Mouse (Mus musculus) ovary, postnatal 10 days (tissue): ENCODE measurements at regions not wholly inside any gene's neighbourhood (a gene's known extent, or its start where the extent isn't known, plus 50 kb on each side); places are given as distances from the start of the nearest gene placed in this dataset.

ENCODE experiments used
- DNase-seq: peaks from one replicate; pipeline ENCODE4 v3.0.0; 2022; ENCODE audit warnings: low spot score

DNA sequence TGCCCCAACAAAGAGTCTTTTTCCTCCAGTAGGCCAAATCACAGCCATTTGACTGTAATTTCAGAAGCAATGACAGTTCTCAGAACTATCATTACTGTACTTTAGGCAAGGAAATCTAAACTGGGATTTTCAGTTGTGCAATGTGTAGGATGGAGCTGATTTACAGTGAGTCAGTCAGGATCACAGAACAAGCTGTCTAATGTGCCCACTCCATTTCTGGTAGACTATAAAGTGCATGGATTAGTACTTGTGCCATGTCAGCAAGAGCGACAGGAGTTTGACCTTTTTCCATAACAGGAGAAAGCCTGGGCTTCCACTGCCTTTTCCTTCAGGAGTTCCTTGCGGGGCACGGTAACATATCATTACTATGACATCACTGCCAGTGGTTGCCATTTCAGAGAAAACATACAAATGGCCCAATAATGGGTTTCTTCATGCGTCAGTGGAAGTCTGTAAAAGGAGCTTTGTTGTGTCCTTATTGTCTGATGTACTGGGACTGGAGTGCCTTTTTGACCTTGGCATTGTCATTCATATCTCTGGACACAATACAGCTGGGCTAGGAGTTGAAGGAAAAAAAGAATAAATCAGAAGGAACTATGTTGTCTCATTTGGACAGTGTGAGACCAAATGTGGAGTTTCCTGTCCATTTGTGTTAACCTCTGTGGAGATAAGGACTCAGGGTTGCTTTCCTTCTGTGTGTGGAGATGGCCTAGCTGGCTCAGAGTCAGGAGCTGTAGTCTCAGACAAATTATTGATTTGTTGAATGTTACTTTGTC lies 271.5 kb upstream of the BC052040 start:
- DNase-seq: no peak

DNA sequence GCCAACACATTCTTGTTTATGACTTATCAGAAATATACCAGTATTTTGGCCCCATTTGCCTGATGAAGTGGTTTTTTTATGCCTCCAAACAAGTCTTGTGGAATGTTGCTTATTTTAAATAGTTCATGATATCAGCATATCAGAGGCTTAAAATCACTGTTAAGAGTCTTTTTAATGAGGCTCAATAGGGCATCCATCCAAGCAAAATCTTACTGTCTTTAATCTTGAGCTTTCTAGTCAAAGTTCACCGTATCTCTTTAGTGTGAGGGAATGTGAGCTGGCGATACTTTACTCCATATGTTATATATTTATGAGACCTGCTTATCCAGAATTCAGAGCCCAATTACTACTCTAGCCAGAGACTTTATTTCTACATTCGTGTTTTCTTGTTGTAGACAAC lies 263.0 kb upstream of the BC052040 start:
- DNase-seq: no peak

DNA sequence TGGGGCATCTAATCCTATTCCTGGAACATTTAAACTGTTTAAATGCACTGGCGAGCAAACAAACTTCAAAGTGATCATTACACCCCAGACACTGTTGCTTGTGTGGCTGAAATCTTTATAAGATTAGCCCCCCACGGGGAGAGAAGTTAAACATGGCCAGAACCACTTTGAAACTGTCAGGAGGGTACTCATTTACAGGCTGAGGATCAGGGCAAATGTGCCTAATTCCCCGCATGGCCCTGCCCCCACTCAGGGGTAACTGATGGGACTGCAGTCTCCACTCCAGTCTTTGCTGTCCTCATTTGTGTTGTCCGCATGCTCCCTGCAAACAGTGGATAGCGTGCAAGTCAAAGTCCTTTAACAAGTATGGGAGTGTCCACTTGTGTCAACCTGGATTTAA lies 258.9 kb upstream of the BC052040 start:
- no peak for DNase-seq

DNA sequence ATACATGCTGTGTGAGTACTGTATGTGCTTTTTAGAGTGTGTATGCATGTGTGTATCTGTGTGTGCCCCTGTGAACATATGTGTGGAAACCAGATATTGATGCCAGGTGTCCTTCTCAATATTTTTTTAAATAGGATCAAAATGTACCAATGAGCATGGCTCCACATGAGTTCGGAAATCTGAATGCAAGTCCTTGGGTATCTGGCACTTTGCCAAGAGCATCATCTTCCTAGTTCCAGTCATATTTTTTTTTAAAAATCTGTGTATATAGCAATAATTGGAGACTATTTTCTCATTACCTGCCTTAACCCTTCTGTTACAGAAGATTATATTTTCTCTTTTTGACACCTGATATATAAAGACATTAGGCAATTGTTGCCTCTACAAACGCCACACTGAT lies 255.0 kb upstream of the BC052040 start:
- no peak for DNase-seq

DNA sequence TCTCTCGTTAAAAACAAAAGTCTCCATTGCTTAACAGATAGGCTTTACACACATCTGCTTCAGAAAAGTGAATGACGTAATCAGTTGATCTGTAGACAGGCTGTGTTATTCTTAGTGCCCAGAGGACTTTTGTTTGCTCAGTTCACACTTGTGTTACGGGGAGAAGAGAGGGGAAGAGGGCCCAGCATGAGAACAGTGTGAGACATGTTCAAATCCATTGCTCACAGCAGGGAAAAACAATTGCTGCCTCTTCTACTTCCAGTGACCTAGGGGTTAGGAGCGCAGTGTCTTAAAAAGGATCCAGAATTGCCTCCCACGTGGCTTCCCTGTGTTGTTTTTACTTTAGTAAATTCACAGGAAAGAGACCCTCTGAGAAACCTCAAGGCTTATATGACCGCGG lies 243.3 kb upstream of the BC052040 start:
- DNase-seq: no peak

DNA sequence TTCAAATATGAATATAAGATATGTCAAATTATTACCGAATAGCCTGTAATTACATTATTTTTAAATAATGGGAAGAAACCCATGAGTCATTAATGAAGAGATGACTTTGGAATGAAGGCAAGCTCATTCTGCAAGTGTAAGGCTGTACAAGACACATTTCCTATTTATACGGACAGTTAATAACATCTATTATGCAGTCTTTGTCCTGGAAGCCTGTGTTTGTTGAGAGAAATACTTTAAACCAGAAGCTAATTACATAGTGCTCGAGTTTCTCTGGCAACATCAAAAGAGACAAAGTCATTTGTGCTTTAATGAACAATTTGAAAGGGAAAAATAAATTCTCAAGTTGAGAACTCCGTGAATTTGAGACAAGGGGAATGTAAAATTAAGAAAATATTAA lies 242.5 kb upstream of the BC052040 start:
- no peak for DNase-seq

DNA sequence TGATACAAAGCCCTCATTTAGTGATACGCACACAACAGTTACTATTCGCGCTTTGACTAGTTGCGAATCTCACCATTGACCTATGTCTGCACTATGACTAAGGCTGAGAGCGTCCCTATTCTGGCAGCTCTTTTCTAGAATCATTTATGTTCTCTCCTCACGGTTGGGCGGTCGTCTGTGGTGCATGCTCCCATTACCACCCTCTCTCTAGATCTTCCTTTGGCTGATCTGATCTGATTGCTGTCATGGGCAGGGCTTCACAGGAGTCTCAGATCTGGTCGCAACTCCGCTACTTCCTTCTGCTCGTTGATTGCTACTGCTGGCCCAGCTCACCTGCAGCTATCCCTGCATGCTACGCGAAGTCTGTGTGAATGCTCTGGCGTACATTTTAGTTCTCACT lies 239.2 kb upstream of the BC052040 start:
- no peak for DNase-seq

DNA sequence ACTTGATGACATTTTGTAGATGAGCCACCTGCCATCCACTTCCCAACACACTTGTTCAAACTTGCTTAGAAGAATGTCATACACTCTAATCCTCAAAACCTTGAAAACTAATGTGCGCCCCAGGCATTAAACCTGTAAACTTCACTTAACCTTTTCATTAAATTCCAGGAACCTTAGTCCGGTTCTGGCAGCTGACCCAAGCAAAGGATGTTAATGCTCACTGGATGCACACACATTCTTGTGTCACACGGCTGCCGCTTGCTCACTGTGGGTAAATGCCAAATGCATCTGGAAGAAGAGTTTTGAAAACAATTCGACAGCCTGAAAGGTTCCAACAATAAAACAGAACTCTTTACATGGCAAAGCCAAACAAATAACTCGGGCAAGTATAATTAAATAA lies 235.0 kb upstream of the BC052040 start:
- no peak for DNase-seq

DNA sequence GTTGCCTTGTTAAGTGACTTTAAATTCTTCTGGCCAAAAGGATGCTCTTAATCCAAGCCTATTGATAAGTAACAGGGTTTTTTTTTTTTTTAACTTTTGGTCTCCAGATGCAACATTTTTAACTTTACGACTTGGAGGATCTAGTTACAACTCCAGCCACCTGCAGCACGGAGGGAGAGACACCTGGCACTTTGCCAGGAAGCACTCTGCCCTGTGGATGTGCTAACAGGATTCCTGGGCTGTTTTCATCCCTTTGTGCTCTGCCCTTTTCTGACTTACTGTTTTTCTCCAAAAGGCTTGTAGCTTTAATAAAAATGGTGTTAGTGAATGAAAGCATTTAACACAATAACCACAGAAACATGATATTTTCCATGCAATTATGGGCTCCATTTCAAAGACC lies 233.3 kb upstream of the BC052040 start:
- DNase-seq: no peak

DNA sequence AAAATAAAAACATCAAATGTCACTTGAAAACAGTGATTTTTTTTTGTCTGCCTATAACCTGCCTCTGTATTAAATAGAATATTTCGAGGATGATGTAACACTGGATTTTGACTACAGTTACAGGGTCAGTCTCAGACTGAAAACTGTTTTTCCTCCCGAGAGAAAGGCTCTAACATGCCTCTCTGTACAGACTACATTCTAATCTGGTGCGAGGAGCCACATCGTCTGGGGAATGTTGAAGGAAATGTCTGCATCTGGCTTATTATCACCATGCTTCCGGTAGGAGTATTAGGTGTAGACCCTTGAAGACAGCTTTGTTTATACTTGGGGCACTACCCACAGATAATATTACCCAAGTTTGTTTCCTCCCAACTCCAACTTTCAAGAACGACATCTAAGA lies 210.4 kb upstream of the BC052040 start:
- DNase-seq: no peak

DNA sequence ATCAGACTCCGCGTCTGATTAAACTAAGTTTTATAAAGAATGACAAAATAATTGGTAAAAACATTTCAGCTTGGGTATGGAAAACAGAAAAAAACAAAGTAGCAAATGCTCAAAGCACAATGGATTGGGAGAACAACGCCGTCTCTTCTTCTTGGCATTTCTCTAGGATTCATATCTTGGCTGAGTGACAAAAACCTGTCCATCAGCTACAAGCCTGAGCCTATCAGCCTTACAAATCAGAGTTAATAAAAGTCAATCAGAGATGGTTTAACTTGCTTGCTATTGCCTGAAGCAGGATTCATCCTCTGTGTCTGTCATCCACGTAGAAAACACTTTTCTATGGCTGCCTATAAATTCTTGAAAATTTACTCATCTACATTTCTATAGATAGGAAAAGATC lies 206.2 kb upstream of the BC052040 start:
- no peak for DNase-seq

DNA sequence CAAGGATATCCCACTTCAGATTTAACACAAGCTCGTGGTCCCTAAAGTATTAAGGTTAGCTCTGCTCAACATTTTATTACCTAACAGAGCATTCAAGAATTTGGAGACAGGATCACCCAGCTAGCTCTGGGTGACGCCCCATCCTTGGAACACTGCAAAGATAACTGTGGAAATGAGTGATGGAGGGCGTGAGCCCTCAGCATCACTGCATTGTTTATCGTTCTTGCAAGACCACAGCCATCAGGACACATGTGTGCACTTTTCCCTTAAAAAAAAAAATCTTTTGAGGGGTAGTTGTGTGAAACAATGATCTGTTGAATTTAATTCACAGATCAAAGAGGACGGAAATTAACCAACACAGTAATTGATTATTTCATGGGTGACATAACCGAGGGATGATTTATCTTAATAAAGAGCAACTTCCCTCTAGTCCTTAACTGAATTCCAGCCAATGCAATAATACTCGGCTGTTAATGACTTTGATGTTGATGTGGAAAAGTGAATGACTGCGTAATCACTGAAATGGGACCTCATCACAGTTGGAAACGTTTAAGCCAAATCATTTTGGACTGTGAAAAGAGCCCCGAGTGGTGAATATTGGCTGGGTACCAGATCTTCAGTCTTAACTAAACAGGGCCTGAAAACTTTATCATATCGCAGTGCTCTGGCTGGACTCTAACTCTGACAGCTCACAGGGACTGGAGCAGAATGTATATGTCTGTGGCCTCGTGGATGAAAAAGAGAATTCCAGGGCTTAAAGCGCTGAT lies 196.9 kb upstream of the BC052040 start:
- no peak for DNase-seq

DNA sequence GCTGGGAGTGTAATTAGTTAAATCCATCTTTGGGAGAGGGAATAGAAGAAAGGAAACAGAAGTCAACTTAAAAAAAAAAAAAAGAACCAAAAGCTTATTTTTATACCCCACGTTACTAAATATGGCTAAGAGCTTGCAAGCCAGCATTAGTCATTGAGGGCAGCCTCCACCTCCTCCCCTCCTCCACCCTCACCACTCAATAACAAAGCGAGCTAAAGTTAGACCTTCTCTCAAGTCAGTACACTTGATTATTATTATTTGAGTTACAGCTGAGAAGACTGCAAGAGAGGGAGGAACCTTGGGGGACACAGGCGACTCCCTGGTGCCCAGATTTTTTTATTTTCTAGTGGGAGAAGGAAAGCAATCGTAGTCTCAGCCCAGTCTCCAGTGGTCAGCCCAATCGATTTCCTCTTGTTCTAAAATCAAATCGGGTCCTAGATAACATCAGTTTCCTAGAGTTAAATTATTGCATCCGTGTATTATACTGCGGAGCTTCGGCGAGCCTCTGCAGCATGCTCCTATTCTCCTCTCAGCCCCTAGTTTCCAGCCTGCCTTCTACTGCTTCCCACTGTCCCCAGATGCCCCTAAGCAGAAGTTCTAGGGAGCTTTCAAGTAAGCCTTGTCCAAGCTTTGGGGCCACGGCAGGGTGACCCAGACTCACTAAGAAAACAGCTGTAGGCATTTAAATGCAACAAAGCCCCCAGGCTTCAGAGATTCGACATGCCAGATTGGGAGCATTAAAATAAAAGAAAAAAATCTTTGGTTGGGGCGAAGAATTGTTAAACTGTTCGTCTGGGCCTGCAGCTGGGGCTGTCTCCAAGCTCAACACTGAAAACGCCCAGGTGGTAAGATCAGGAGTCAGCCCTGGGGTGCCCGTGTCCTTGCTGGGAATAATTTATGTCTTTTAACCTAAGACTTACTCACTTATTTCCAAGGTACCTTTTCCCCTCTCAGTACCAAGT lies 196.0 kb upstream of the BC052040 start:
- DNase-seq: no peak

DNA sequence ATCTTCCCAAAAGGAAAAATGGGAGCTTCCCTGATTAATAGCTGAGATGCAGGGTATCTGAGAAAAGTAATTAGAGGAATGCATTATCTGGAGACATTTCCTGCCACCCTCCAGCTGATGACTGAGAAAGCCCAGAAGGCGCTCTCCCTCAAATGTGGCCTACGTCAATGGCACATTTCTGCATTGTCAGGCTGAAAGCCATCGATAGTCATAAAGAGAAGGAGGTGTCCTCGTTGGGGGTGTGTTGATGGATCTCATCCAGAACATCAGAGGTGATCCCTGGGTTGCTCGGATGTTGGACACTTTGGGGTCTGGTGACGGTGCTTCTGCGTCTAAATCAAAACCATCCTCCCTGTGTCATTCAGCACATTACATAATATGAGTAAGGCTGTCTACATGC lies 189.9 kb upstream of the BC052040 start:
- DNase-seq: no peak

DNA sequence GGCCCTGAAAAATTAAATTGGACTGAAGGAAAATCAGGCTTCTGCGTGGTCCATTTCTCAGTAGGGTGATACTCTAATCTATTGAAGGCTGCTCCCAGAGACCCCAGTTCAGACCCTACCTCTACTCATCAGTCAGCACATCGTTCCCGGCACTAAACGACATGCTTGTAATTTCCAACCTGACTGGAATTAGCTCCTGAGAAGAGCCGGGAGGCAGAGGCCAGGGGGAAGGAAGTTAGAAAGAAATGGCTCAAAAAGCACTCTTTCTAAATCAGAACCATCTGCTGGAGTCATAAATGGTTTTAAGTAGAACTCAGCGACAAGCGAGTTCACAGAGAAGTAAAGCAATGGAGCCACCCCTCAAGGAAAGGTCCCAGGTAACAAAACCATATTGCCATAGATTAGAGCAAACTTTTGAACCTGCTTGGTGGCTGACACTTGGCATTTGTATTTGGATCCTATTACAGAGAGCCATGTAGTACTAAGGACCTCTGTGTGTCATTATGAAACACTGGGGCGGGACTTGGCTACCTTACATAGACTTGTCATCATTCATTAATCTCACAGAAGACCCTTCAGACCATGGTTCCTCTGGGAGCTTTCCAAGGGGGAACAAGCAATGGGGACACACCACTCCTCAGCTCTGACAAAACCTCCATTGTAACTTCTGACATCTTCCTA lies 189.3 kb upstream of the BC052040 start:
- no peak for DNase-seq

DNA sequence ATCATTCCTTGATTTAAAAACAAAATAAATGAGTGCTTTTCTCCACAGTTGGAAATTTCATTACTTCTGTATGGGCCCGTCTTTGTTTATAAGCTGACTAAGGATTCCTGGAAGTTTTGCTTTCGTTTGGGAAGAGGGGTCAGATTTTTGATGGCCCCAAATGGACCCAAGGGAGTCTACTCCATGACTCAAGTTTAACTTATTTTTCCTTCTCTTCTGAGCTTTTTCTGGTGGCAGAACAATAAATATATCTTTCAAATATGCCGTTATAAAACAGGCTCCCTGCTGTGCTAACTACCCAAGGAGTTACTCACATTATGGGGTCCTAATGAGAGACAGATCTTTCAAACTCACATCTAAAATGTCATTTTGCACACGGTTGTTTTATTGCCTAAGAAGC lies 187.4 kb upstream of the BC052040 start:
- DNase-seq: no peak

DNA sequence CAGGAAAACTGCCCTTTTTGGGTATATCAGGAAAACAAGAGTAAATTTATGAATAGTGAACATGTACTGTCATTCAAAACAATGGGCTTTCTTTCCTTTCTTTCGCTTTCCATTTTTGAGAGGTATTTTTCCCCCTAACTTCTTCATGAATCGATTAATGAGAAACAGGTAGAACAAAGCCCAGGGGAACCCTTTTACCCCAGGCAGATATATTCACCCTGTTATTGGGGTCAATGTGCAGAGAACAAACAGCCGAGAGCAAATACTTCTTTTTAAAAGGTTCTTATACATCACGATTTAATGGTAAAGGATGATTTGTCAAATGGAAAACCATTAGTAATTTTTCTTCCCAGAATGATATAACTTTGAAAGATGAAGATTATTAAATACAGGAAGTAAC lies 183.0 kb upstream of the BC052040 start:
- DNase-seq: no peak

DNA sequence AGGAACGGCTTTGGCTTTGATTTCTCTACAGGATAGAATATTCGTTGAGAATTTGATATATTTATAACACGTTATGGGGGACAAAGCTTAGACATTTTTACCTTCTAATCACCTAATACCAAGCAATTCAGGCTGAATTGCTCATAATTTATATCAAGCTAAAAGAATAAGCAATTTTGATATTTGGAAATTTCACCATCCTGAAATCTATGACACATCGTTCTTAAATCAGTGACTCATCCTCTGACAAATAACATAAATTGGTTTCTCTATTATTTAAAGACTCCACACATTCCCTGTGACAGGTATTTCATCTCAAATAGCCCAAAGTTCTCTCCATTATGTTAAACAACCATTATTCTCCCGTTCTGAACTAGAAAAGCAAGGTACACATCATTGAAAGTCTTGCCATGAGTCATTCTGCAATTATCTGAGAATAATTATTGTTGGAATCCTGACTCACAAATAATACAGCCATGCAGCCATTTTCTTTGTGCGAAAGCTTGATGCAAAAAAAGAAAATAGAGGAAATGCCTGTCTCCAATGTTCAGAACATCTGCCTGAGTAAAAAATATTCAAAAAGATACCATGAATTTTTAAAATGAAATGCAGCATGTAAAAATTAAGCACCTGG lies 182.3 kb upstream of the BC052040 start:
- DNase-seq: no peak

DNA sequence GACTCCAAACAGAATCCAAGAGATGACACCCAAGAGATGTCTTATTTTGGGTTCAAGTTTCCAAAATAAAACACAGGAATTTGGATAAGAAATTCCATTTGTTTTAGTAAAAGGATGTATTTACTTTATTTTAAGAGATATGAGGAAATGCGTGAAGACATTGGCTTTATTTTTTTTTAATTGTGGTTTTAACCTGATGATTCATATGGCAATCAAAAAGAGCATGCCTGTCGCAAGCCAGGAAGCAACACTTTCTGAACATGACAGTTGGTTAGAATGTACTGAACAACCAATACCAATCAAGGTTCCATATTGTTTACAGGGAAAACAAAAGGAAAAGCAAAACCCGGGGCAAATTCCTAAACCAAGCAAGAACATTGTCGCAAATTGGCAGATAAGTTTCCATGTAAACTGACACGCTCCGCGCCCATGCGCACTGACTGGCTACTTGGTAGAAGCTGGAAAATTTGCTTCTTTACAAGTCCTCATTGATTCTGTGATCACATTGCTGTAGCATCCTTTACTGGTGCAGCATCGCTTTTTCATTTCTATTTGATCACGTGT lies 181.4 kb upstream of the BC052040 start:
- no peak for DNase-seq

DNA sequence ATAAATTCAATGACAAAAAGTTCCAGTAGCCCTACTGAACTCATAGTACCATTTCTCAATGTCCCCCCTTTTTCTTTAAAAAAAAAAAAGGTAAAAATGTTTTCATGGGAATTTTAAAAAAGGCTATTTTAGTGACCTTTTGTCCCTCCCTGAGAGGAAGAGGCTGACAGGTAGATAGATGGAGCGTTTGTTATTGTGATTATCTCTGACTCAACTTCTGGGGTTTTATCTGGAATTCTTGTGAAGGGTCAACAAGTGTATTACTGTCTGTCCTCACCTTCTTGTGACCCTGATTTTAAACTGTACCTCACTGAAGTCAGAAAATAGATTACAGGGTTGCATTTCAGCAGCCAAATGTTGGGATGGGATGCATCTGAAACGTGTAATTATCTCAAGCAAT lies 179.3 kb upstream of the BC052040 start:
- DNase-seq: no peak

DNA sequence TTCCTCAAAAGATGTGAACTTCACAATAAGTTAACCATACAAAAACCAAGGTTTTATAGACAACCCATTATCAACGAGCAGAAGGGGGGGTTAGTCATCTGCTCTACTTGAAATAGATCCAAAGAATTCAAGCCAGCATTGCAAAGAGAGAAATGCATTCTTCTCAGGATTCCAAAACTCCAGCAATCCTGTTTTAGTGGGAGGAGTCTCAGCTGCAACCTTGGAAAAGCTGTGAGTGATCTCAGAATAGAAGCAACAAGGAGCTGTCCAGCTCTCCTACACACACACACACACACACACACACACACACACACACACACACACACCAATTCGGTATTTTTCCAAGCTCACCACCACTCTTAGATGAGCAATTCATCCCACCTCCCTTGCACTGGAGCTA lies 149.0 kb upstream of the BC052040 start:
- no peak for DNase-seq
